Mouse (Mus musculus) bone marrow, adult 2 months (tissue): ENCODE data around the gene Bend6. TPM values are rescaled to one million over a fixed set of nuclear protein-coding genes. Genes with fewer than 3 reads are reported as not detected.

Source experiments
- H3K27ac ChIP-seq: fragments of 200-500 bp; 2 replicates; pipeline ENCODE4 v1.5.1; 2012; ENCODE audit warnings: low read depth, mild to moderate bottlenecking, control low read depth, inconsistent platforms, low read length; ENCODE audit not compliant: control insufficient read depth, poor library complexity, insufficient read depth
- H3K4me1 ChIP-seq: fragments of 200-500 bp; 2 replicates; pipeline ENCODE4 v1.6.1; 2011; ENCODE audit warnings: low read length; ENCODE audit not compliant: control insufficient read depth, insufficient read depth
- H3K4me3 ChIP-seq: fragments of 200-500 bp; replicated peaks from 2 replicates; pipeline ENCODE3; 2011; ENCODE audit warnings: mild to moderate bottlenecking, low read depth, low read length, control low read depth; ENCODE audit not compliant: control insufficient read depth
- CTCF ChIP-seq: fragments of 200-500 bp; IDR thresholded peaks from 2 replicates; pipeline ENCODE4 v1.5.1; 2011; ENCODE audit warnings: low read length, control low read depth; ENCODE audit not compliant: control insufficient read depth, insufficient read depth
- POLR2A ChIP-seq: fragments of 200-500 bp; IDR thresholded peaks from 2 replicates; pipeline ENCODE4 v1.6.1; 2011; ENCODE audit warnings: low read depth, mild to moderate bottlenecking, control low read depth, low read length, borderline replicate concordance; ENCODE audit not compliant: control insufficient read depth
- WGBS: fragments of 180-500 bp; shearing (Covaris S2); methylation state at CpG from one replicate; pipeline ENCODE4 v1.1.7; 2018; 5-methylcytosine and 5-hydroxymethylcytosine counted together
- polyA plus RNA-seq: library from polyadenylated mRNA; stranded (reverse); fragments of >200 nt; gene quantifications from 2 replicates; pipeline ENCODE4 v1.2.4, GENCODE M21; 2011; ENCODE audit warnings: low replicate concordance; ENCODE audit not compliant: missing spikeins, insufficient read depth, insufficient read length

Gene Bend6
- polyA plus RNA-seq, 1 experiment = 1.6 TPM

GRCm38 (mm10) chr1:33943943-33944342 is 36.3 kb upstream of the Bend6 start:
- Histone ChIP-seq H3K4me1 (no peaks in the 10 kb centered on the region), H3K27ac (no peak overlapping the region), H3K4me3 (no peak overlapping the region)
- 76% methylated on average over 2 of the region's 2 CpGs for WGBS
- TF ChIP-seq POLR2A = no peak
- no peak for TF ChIP-seq CTCF

- 53% methylated on average over 8 of the region's 8 CpGs for WGBS
Observed at GRCm38 (mm10) chr1:33942638-33943037, 35.0 kb upstream of the Bend6 start.

GRCm38 (mm10) chr1:33940364-33940928 is 32.8 kb upstream of the Bend6 start:
- WGBS = 77% methylated on average over 11 of the region's 11 CpGs
- Histone ChIP-seq H3K27ac (no peak overlapping the region), H3K4me1 (no peaks in the 10 kb centered on the region), H3K4me3 (no peak overlapping the region)
- TF ChIP-seq CTCF (no peak), POLR2A (no peak)

More at GRCm38 (mm10) chr1:33942638-33943037, 35.0 kb upstream of the Bend6 start:
- H3K4me3 ChIP-seq = no peak overlapping the region
- no peak overlapping the region for H3K27ac ChIP-seq
- TF ChIP-seq CTCF = no peak
- TF ChIP-seq POLR2A = no peak
- H3K4me1 ChIP-seq = no peaks in the 10 kb centered on the region

GRCm38 (mm10) chr1:33939828-33940227 is 32.2 kb upstream of the Bend6 start:
- TF ChIP-seq CTCF = no peak
- TF ChIP-seq POLR2A = no peak
- H3K4me1 ChIP-seq = no peaks in the 10 kb centered on the region
- no peak overlapping the region for H3K27ac ChIP-seq
- H3K4me3 ChIP-seq = no peak overlapping the region
- 69% methylated on average over 5 of the region's 5 CpGs for WGBS

GRCm38 (mm10) chr1:33935946-33936345 is 28.3 kb upstream of the Bend6 start:
- H3K4me1 ChIP-seq = no peaks in the 10 kb centered on the region
- 74% methylated on average over 3 of the region's 3 CpGs for WGBS
- H3K4me3 ChIP-seq = no peak overlapping the region
- H3K27ac ChIP-seq = no peak overlapping the region
- TF ChIP-seq POLR2A (no peak), CTCF (no peak)

GRCm38 (mm10) chr1:33932845-33933499 is 25.4 kb upstream of the Bend6 start:
- WGBS = 80% methylated on average over 14 of the region's 14 CpGs
- TF ChIP-seq CTCF (no peak), POLR2A (no peak)

GRCm38 (mm10) chr1:33932196-33932595 is 24.6 kb upstream of the Bend6 start:
- Histone ChIP-seq H3K4me1 (no peaks in the 10 kb centered on the region), H3K27ac (no peak overlapping the region), H3K4me3 (no peak overlapping the region)
- no peak for TF ChIP-seq POLR2A
- TF ChIP-seq CTCF = no peak
- 88% methylated on average over 3 of the region's 3 CpGs for WGBS

More at GRCm38 (mm10) chr1:33932845-33933499, 25.4 kb upstream of the Bend6 start:
- Histone ChIP-seq H3K4me1 (no peaks in the 10 kb centered on the region), H3K27ac (no peak overlapping the region), H3K4me3 (no peak overlapping the region)

- WGBS = 86% methylated on average over 8 of the region's 8 CpGs
- no peak overlapping the region for H3K27ac ChIP-seq
- H3K4me1 ChIP-seq = no peaks in the 10 kb centered on the region
- TF ChIP-seq POLR2A = no peak
- no peak for TF ChIP-seq CTCF
- no peak overlapping the region for H3K4me3 ChIP-seq
Observed at GRCm38 (mm10) chr1:33931791-33932190, 24.2 kb upstream of the Bend6 start.
